Mouse (Mus musculus) G1E (cell line): ENCODE data around the gene Tmem160. TPM values are rescaled to one million over a fixed set of nuclear protein-coding genes. Genes with fewer than 3 reads are reported as not detected.

Experiments
- ATAC-seq: 2 replicates; pipeline ENCODE4 v1.8.0; 2016; ENCODE audit warnings: mild to moderate bottlenecking; ENCODE audit not compliant: insufficient number of reproducible peaks, poor library complexity, low FRiP score, severe bottlenecking; ENCODE audit errors: extremely low read depth
- DNase-seq: peaks from one replicate; pipeline ENCODE4 v3.0.0; 2012; ENCODE audit warnings: low spot score
- H3K27me3 ChIP-seq: 2 replicates; pipeline ENCODE4 v1.6.1; 2012; ENCODE audit warnings: mild to moderate bottlenecking, low read length, inconsistent platforms; ENCODE audit not compliant: insufficient read depth
- H3K36me3 ChIP-seq: replicated peaks from 2 replicates; pipeline ENCODE3; 2012; ENCODE audit warnings: mild to moderate bottlenecking, inconsistent platforms
- H3K4me1 ChIP-seq: 2 replicates; pipeline ENCODE4 v1.6.1; 2012; ENCODE audit warnings: low read depth, low read length, inconsistent platforms, mixed read lengths; ENCODE audit not compliant: insufficient read depth
- H3K4me3 ChIP-seq: 2 replicates; pipeline ENCODE4 v1.5.1; 2012; ENCODE audit warnings: low read depth, mild to moderate bottlenecking, inconsistent platforms, low read length, moderate library complexity, mixed read lengths
- H3K9me3 ChIP-seq: replicated peaks from 2 replicates; pipeline ENCODE4 v1.6.1; 2012; ENCODE audit warnings: inconsistent platforms
- CTCF ChIP-seq: IDR thresholded peaks from 2 replicates; pipeline ENCODE4 v1.5.1; 2012; ENCODE audit warnings: low read depth, low read length, inconsistent platforms, mixed read lengths
- GATA1 ChIP-seq: IDR thresholded peaks from 2 replicates; pipeline ENCODE4 v1.6.1; 2012; ENCODE audit warnings: borderline replicate concordance, low read length, inconsistent platforms, mixed read lengths
- GATA2 ChIP-seq: IDR thresholded peaks from 2 replicates; pipeline ENCODE4 v1.6.1; 2012; ENCODE audit warnings: low read depth, low read length, inconsistent platforms, borderline replicate concordance
- POLR2AphosphoS5 ChIP-seq: IDR thresholded peaks from 2 replicates; pipeline ENCODE4 v1.6.1; 2012; ENCODE audit warnings: low read depth, low read length, inconsistent platforms; ENCODE audit not compliant: insufficient replicate concordance
- TAL1 ChIP-seq: conservative IDR thresholded peaks from 2 replicates; pipeline ENCODE4 v1.6.1; 2012; ENCODE audit warnings: low read depth, low read length, inconsistent platforms, mixed read lengths
- polyA plus RNA-seq: library from polyadenylated mRNA; stranded (reverse); fragments of >175 nt; gene quantifications from 2 replicates; pipeline ENCODE4 v1.2.3, GENCODE M21; 2012
- total RNA-seq, 2 experiments: library from RNA; stranded (forward) in 1 of 2; stranded (reverse) in 1 of 2; fragments of 200-1000 nt in 1 of 2; fragments of >200 nt in 1 of 2; fragmentation: Nextera tagmentation in 1 of 2; gene quantifications; 2 replicates each; pipeline ENCODE4 v1.2.3; 2014 to 2017

Gene Tmem160
- total and polyA plus RNA-seq, 3 experiments = 22.7 to 166 (median 23.9) TPM

GRCm38 (mm10) chr7:16466565-16466964, 14.0 kb downstream of the Tmem160 start:
- Histone ChIP-seq H3K4me3 (no peak overlapping the region), H3K9me3 (no peaks in the 10 kb centered on the region), H3K4me1 (peaks cover 6% of the 10 kb centered on the region; the same call in 1 of the 2 replicates), H3K27me3 (peaks cover 46% of the 10 kb centered on the region), H3K36me3 (no peaks in the 10 kb centered on the region)
- ATAC-seq (no peak), DNase-seq (no peak)
- TF ChIP-seq GATA1 (no peak), POLR2AphosphoS5 (no peak), GATA2 (no peak), CTCF (no peak), TAL1 (no peak)

- Histone ChIP-seq H3K27me3 (peaks cover 47% of the 10 kb centered on the region), H3K9me3 (no peaks in the 10 kb centered on the region), H3K4me1 (peaks cover 6% of the 10 kb centered on the region; the same call in 1 of the 2 replicates), H3K36me3 (no peaks in the 10 kb centered on the region), H3K4me3 (no peak overlapping the region)
- ATAC-seq (no peak), DNase-seq (no peak)
- no peak for TF ChIP-seq CTCF
- TF ChIP-seq GATA2 = no peak
- no peak for TF ChIP-seq POLR2AphosphoS5
- no peak for TF ChIP-seq GATA1
- TF ChIP-seq TAL1 = no peak
Measured at GRCm38 (mm10) chr7:16468115-16468514, 15.5 kb downstream of the Tmem160 start.

GRCm38 (mm10) chr7:16471549-16471948, 19.0 kb downstream of the Tmem160 start:
- H3K27me3 ChIP-seq = peaks cover 73% of the 10 kb centered on the region
- no peak for ATAC-seq
- no peaks in the 10 kb centered on the region for H3K36me3 ChIP-seq
- H3K4me1 ChIP-seq = peaks cover 4% of the 10 kb centered on the region; the same call in 1 of the 2 replicates
- H3K4me3 ChIP-seq = no peak overlapping the region
- peaks cover 10% of the 10 kb centered on the region; the same call in 1 of the 2 replicates for H3K9me3 ChIP-seq
- no peak for TF ChIP-seq TAL1
- TF ChIP-seq CTCF = no peak
- no peak for TF ChIP-seq GATA2
- no peak for DNase-seq

- DNase-seq (no peak), ATAC-seq (no peak)
- Histone ChIP-seq H3K4me3 (no peak overlapping the region), H3K4me1 (peaks cover 3% of the 10 kb centered on the region; the same call in 1 of the 2 replicates), H3K36me3 (no peaks in the 10 kb centered on the region), H3K27me3 (peaks cover 79% of the 10 kb centered on the region), H3K9me3 (peaks cover 10% of the 10 kb centered on the region; the same call in 1 of the 2 replicates)
- TF ChIP-seq GATA1 (no peak), POLR2AphosphoS5 (no peak), GATA2 (no peak), TAL1 (no peak), CTCF (no peak)
Measured at GRCm38 (mm10) chr7:16472116-16472709, 19.6 kb downstream of the Tmem160 start.

- no peak for DNase-seq
- no peak for ATAC-seq
- no peaks in the 10 kb centered on the region for H3K36me3 ChIP-seq
- no peak overlapping the region for H3K4me3 ChIP-seq
- H3K4me1 ChIP-seq = no peaks in the 10 kb centered on the region
- H3K9me3 ChIP-seq = peaks cover 10% of the 10 kb centered on the region; the same call in 1 of the 2 replicates
- peaks cover 73% of the 10 kb centered on the region for H3K27me3 ChIP-seq
- TF ChIP-seq TAL1 (no peak), CTCF (no peak), GATA1 (no peak), POLR2AphosphoS5 (no peak)
Measured at GRCm38 (mm10) chr7:16473847-16474246, 21.3 kb downstream of the Tmem160 start.

GRCm38 (mm10) chr7:16474445-16474844, 21.9 kb downstream of the Tmem160 start:
- ATAC-seq (no peak), DNase-seq (no peak)
- peaks cover 67% of the 10 kb centered on the region for H3K27me3 ChIP-seq
- no peaks in the 10 kb centered on the region for H3K36me3 ChIP-seq
- no peak for TF ChIP-seq GATA1
- TF ChIP-seq GATA2 = no peak
- TF ChIP-seq TAL1 = no peak
- no peak for TF ChIP-seq POLR2AphosphoS5
- TF ChIP-seq CTCF = no peak
- no peak overlapping the region for H3K4me3 ChIP-seq
- H3K9me3 ChIP-seq = peaks cover 10% of the 10 kb centered on the region; the same call in 1 of the 2 replicates
- no peaks in the 10 kb centered on the region for H3K4me1 ChIP-seq
